Mouse (Mus musculus) E14TG2a.4 (cell line): ENCODE measurements around the gene Ydjc.

Experiments
- CTCF ChIP-seq: conservative IDR thresholded peaks from 2 replicates; pipeline ENCODE4 v1.5.1; 2014; ENCODE audit warnings: low read length
- NANOG ChIP-seq: IDR thresholded peaks from 2 replicates; pipeline ENCODE4 v1.6.1; 2014; ENCODE audit warnings: borderline replicate concordance, low read length, mixed read lengths
- POU5F1 ChIP-seq: IDR thresholded peaks from 2 replicates; pipeline ENCODE4 v1.6.1; 2014; ENCODE audit warnings: low read length, borderline replicate concordance

DNA sequence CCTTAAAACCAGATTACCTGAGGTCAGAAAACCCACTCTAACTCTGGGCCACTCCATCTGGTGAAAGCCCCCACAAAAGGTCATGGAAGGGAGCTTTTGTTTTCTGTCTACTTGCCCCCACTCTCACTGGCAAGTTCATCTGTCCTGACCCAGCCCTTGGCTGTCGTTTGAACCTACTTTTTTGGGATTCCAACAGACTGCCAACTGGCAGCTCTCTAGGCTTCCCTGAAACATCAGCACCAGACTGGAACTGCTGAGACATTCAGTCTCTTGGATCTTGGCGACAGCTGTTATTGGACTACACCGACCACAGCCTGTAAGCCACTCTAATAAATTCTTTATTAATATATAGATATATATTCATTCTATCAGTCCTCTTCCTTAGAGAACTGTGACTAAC, 38.6 kb downstream of the Ydjc start:
- TF ChIP-seq CTCF (no peak), NANOG (no peak), POU5F1 (no peak)
